Mouse (Mus musculus): ENCODE results near the gene Scd3. TPM values are rescaled to one million over a fixed set of nuclear protein-coding genes. Genes with fewer than 3 reads are reported as not detected.
"Not testable (repeated sequence)": the region's sequence is repeated elsewhere in the genome, so short reads cannot be mapped to it uniquely, and the experiment has no call there.

Scd3 gene
- total RNA-seq, 2 experiments from 2014 or later = 0.62 TPM

DNA sequence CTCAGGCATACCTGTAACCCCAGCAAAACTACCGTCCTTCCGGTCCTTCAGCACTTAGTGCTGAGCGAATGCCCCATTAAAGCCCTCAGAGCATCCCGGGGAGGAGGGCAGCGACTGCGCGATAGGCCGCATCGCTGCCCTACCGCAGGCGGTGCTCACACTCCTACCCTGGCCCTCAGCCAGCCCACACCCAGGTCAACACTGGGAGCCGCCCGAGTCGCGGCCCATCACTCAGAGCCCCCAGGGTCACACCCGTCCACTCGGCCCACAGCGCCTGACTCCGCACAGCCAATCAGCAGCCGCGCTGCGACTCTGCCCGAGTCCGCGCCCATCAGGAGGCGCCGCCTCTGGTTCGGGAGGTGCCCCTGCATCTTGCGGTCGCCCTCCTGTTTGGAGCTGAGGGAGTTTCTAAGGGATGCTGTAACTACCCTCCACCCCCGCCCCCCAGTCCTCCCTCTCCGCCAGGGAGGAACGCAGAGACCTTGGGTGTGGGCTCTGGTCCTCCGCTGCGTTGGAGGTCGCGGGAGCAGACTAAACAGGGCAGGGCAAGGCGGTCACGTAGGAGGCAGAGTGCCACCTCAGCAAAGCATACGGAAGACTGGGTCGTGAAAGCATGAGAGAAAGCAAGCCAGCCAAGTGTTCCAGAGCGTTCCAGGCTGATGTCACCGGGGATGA is 63.9 kb downstream of the Scd3 start:
- DNase-seq (ENCODE audit: low spot score in 2 of 2) = peak; percentile 87 to 88

DNA sequence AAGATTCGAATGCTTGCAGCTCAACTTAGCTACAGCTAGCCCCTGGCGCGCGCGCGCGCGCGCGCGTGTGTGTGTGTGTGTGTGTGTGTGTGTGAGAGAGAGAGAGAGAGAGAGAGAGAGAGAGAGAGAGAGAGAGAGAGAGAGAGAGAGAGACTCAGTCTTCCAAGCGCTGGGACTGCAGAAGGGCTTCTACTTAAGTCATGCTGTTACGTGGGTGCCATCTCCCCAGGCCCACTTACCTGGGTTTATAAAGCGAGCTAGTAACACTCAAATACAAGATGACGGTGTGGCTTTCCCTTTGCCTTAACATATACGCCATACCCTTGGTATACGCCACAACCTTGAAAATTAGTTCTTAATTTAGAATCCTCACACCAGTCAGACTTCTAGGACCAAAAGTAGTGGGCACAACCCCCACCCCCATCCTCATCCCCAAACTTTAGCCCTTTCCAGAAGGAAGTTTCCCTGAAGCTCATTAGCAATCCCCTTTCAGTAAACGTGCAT is 64.5 kb downstream of the Scd3 start:
- DNase-seq (ENCODE audit: low spot score in 2 of 2) = no peak

DNA sequence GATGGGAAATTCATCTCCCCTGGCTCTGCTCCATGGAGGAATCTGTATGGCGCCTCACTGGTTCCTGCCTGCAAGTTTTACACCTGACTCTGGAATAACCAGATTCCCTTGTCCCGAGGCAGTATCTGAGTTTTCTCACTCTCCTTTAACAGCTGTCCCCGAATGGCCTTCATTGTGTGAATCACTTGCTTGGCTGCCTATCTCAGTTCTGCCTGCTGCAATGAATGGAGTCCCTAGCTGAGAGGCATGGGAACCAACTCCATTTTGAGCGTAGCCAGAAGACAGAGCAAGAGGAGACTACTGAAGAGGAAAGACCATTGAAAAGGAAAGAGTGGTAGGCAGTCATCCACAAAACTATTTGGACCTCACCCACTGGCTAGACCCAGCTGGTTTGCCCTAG is 70.6 kb downstream of the Scd3 start:
- DNase-seq (ENCODE audit: low spot score in 2 of 2) = no peak

DNA sequence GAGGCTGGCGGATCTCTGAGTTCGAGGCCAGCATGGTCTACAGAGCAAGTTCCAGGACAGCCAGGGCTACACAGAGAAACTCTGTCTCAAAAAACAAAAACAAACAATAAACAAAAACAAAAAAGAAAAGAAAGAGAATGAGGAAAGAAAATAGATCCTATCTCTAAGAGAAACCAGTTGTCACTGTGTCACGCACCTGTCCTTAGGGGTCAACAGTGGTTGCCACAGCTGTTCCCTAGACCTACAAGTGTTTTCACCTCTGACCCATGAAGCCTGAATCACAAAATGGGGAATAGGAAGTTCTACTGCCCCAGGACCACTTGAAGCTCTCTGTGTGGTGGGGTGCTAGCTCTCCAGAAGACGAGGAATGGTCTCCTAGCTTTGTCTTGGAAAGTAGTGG is 71.4 kb downstream of the Scd3 start:
- DNase-seq (ENCODE audit: low spot score in 2 of 2) = no peak

DNA sequence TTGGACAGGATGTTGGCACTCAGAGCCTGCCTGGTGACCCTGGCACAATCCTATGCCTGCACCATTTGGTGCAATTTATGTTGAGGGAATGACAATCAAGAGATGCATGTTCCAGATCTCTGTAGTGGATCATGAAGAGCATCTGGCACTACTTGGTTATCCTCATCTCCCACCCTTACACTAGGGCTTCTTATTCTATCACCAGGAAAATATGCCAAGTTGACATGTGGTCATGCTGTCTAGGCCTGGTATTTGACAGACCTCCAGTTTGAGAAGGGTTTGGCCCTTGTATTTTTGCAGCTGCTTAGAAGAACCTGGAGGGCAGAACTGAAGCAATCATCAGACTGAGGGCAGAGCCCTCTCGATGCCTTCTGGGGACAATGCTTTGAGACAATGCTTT is 72.3 kb downstream of the Scd3 start:
- DNase-seq (ENCODE audit: low spot score in 2 of 2) = no peak

DNA sequence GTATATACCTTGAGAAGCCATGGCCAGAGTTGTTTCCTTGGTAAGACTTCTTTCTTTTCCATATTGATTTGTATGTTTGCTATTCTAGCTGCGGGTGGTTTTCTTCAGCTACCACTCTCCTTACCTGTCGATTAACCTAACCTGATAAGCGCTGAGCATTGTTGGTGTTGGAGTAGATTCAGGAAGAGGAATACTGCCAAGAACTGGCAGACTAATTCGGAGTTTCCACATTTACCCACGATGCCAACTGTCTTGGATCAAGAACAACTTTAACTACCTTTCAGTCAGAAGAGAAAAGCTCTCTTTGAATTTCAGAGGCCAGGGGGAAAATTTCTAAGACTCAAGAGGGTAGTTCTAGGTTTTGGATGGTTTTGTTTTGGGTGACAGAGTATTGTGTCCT is 73.8 kb downstream of the Scd3 start:
- no peak for DNase-seq (ENCODE audit: low spot score in 2 of 2)

DNA sequence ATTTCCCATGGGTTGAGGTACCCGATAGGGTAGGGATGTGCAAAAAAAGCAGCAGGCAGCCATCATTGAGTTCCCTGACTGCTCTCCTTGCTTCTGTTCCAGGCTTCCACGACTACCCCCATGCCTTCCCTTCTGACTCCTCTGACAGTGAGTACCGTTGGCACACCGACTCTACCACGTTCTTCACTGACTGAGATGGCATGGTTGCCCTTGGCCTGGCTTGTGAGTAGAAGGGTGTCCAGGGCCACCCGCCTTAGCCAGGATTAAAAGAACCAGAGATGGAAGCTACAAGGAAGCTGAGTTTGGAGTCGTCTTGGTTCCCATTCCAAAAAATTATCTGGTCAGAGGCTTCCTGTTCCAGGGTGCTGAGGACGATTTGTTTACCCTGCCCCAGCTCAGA is 74.9 kb downstream of the Scd3 start:
- no peak for DNase-seq (ENCODE audit: low spot score in 2 of 2)

DNA sequence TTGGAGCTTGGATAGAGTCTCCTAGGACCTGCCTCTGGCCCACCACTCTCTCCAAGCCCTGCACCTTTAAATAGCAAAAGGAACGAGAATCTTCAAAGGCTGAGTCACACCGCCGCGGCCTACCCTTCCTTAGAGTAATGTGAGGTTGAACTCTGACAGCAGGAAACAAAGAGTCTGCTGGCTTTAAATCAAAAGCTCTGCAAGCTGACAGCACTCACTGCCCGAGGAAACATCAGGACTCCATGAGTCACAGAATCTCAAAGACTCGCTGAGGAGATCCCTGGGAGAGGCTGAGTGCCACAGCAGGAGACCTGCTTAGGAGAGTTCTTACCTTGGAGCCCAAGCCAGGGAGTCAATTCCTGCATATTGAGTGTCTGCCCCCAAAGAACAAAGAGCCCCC is 77.7 kb downstream of the Scd3 start:
- DNase-seq (ENCODE audit: low spot score in 2 of 2) = no peak

DNA sequence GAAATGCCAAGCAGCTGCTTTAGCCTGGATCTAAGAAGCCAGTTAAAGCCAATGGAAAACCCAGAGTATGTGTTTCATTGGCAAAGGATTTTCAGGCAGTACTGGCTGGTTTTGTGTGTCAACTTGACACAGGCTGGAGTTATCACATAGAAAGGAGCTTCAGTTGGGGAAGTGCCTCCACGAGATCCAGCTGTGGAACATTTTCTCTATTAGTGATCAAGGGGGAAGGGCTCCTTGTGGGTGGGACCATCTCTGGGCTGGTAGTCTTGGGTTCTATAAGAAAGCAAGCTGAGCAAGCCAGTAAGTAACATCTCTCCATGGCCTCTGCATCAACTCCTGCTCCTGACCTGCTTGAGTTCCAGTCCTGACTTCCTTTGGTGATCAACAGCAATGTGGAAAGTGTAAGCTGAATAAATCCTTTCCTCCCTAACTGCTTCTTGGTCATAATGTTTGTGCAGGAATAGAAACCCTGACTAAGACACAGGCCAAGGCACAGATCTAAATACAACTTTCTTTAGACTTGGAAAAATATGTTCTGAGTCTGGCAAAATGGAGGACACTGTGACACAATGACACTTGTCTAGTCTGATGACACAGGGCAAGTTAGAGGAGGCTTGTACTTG is 78.9 kb downstream of the Scd3 start:
- not testable (repeated sequence) for DNase-seq (ENCODE audit: low spot score in 2 of 2)

DNA sequence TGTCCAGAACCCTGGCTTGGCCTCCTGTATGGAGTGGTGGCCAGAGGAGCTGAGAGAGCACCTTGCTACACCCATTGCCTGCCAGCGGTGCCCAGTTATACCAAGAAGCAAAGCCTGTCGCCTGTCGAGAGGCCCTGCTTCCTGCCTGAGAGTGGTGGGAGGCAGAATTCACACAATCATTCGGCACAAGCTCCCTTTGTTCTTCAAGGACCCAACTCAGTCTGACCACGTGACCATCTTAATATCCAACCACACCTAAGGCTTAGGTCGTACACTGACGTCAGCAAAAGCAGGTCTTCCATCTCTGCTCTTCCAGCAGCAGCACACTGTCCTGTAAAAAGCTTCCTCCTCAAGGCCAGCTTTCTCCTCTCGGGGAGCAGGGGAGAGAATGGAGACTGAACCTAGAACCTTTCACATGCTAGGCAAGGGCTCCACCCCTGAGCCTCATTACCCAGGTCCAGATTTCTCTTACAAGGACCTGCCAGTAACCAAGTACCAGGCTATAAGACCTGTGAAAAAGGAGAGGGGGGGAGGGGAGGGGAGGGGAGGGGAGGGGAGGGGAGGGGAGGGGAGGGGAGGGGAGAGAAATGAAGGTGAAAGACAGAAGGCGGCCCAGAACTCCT is 79.6 kb downstream of the Scd3 start:
- DNase-seq (ENCODE audit: low spot score in 2 of 2) = no peak

DNA sequence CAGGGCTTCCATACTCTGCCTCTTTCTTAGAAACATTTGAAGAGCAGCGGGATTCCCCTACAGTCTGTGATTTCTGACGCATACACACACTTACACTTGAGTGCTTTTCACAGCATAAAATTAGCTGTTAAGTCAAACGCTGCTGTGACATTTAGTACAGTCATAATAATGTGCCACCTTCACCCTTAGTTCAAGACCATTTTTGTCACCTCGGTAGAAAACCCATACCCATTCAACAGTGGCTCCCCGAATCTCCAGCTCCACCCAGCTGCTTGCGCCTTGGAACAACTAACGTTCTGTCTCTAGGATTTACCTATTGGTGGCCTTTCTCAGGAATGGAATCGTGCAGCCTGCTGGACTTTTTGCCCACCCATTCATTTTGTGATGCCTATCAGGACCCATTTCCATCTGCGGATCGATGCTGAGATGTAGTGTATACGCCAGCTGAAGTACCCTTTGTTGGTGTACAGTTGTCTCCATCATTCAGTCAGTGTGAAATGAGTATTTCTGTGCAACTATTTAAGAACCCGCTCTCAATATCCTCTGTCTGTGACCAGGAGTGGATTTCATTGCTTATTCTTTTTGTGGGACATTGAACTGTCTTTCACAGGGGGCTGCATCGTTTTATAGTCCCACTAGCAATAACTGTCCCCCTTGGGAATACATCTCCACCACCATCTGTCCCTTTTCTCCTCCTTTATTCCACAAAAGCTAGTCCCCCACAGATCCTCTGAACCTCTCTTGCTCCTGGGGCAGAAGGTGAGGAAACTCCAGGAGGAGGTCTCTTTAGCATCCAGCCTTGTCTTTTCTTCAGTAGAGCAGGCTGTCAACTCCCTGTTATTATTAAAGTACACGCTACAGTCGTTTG is 80.3 kb downstream of the Scd3 start:
- DNase-seq (ENCODE audit: low spot score in 2 of 2) = no peak

DNA sequence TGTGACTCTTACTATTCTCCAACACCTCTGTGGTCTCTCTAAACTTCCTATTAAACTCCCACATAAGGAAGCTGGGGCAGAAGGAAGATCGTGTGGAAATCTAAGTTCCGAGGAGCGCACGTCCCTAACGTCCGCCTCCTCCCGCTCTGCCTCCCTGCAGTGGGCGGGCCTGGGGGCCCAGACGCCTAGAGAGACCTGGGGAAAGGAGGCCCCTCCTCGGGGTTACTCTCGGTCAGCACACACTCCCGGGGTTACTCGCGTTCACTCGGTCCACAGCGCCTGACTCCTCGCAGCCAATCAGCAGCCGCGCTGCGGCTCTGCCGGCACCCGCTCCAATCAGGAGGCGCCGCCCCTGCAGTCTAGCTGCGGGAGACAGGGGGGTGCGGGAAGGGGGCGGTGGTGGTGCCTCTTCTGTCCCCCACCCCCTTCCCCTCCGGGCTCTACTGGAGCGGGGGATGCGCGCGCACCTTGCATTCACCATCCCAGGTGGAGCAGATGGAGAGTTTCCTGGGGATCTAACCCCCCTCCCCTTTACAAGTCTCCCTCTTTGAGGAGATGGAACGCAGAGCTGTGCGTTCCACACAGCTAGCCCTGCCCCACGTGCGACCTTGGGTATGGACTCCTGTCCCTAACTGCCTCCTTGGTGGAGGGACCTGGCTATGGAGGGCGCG is 81.1 kb downstream of the Scd3 start:
- peak; percentile 91 to 92 for DNase-seq (ENCODE audit: low spot score in 2 of 2)

DNA sequence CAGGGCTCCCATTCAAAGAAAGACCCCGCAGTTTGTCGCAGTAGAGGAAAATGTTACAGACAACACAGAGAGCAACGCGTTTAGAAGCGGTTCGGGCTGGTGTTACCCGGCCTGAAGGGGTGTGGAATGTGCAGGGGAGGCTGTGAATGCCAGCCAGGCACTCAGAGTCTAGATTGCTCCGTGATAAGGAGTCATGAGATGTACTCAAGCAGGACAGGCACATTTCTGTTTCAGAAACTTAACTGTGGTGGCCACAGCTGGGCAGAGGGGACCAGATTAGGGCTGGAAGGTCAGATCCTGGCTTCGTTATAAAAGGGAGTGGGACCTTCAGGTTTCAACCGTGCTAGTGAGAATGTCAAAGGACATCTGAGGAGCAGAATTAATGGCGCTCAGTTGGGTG is 81.7 kb downstream of the Scd3 start:
- DNase-seq (ENCODE audit: low spot score in 2 of 2) = no peak

DNA sequence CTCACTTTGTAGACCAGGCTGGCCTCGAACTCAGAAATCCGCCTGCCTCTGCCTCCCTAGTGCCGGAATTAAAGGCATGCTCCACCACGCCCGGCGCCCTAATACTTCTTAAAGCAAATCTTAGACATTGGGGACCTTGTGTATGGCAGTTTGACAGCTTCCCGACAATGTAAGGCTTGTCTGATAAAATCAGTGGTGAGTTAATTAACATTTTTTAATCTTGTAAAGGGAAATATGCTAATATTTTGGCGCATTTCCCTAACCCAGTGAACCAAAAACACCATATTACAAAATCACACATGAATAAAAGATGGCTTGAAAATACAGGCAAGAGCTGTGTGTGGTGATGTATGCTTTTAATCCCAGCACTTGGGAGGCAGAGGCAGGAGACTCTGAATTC is 82.5 kb downstream of the Scd3 start:
- DNase-seq (ENCODE audit: low spot score in 2 of 2) = no peak

DNA sequence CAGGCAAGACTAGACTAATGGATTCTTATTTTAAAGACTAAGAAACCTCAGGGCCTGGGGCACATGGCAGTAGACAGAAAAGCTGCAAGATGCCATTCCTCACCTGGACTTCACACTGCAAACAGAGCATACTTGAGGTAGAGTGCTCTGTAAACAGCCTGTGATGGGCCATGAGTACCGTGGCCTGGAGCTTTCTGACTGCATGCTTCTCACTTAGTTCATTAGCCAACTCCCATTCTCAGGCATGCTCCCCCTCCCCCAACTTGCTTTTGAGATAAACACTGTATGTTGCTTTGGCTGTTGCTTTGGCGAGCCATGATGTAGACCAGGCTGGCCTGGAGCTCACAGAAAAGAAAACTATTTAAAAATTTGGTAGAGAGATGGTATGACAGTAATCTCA is 83.0 kb downstream of the Scd3 start:
- no peak for DNase-seq (ENCODE audit: low spot score in 2 of 2)

DNA sequence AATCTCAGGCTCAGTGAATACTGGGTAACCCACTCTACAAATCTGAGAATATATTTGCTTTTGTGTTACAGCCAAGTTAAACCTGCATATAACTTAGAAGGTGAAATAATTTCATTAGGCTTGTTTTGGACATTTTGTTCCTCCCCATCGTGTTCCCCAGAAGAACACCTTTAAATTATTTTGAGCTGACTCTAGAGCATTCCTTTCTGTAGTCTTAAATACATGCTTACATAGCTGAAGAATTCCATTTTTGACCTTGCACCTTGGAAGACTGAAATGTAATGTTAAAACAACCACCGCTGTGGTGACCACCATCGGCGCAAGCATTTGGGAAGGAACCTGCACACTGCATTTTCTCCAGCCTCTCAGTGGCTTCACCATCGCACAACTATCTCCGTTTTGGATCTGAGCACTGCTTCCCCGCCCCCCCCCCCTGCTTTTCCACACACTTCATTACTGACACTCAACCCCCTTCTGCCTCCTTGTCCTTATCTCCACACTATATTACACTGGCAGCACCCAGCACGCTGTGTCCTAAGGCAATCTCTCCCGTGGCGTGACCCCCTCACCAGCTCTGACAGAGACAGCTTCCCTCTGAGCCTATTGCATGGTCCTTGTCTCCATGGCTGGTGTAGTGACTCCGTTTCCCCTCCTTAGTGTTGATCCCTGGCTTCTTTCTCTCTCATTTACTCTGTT is 84.5 kb downstream of the Scd3 start:
- DNase-seq (ENCODE audit: low spot score in 2 of 2) = no peak

DNA sequence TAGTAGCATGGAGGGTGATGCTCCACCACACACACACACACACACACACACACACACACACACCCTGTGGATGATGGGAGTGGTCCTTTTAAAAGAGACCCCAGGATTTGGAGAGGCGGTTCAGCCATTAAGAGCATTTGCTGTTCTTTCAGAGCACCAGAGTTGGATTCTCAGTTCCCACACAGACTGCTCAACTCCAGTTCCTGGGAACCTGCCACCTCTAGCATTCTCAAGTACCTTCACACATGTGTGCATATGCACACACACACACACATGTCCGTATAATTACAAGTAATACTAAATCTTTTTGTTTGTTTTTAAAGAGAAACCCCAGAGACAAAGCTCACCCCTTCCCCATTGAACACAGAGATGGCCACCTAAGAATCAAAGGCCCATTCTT is 89.0 kb downstream of the Scd3 start:
- DNase-seq (ENCODE audit: low spot score in 2 of 2) = no peak

DNA sequence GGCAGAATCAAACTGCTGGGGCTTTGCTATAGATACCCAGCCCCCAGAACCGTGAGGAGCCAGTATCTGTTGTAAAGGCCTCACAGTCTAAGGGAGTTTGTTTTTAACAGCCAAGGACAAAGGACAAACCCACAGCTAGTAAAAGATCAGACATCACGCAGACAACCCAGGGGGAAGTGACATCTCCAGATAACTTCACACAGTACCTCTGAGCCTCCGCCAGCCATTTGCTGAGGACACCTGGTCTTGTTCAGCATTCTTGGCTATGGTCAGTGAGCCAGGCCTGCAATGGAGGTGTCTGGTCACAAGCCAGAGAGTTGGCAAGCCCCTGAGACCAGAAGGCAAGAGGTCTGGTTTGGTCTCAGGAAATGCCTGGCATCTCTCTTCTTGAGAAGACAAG is 89.4 kb downstream of the Scd3 start:
- no peak for DNase-seq (ENCODE audit: low spot score in 2 of 2)

DNA sequence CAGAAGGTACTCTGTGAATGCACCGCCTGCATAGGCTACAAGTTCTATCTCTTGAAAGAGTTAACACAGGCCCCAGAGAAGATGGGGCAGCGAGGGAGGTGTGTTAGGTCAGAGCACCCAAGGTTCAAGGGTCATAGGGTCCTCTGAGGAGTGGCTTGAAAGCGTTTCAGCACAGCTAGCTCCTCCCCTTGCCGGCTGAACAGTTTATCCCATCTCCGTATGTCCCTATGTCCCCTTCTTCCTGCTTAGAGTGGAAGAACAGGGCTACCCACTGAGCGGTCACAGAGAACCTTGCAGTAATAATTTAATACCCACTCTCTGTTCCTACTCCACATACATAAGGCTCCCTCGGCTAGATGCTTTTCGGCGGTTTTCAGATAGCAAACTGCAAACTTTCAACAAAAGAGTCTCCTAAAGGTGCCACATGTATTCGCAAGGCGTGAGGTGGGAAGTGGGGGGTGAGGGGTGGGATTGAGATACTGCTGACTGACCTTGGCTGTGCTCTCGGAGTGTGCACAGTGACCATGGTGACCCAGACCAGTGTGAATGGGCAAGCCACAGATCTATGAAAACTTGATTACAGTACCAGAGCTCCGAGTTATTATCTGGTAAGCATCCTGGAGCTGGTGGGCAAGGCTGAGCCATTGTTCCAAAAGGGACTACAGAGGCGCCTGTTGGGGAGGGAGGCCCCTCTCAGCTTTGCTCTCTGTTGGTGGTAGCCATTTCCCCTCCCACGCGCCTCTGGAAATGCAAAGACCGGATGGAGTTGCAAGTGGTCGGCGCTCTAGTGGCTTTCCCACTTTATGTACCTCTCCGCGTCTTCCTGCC is 90.1 kb downstream of the Scd3 start, which contains the start of gene Scd2:
TSS of gene Scd2 (plus strand) at position 734 of the 828 bp plus-strand sequence.
- no peak for DNase-seq (ENCODE audit: low spot score in 2 of 2)
